Mouse (Mus musculus) myocyte (in vitro differentiated cells): ENCODE results near the gene Mettl14. TPM values are rescaled to one million over a fixed set of nuclear protein-coding genes. Genes with fewer than 3 reads are reported as not detected.
A peak's percentile ranks its signal among the peaks of the same experiment; 100 is the strongest.

ENCODE experiments used
- H3K27me3 ChIP-seq: one replicate; pipeline ENCODE4 v1.6.1; 2011; ENCODE audit not compliant: control insufficient read depth, insufficient read depth, insufficient read length
- H3K36me3 ChIP-seq: one replicate; pipeline ENCODE4 v1.6.1; 2011; ENCODE audit not compliant: control insufficient read depth, insufficient read depth
- H3K4me2 ChIP-seq: one replicate; pipeline ENCODE4 v1.6.1; 2011; ENCODE audit warnings: low read depth, control low read depth
- H3K4me3 ChIP-seq: one replicate; pipeline ENCODE4 v1.5.1; 2011; ENCODE audit warnings: mild to moderate bottlenecking, control low read depth, moderate library complexity
- H3K79me2 ChIP-seq: one replicate; pipeline ENCODE4 v1.6.1; 2011; ENCODE audit not compliant: control insufficient read depth, insufficient read depth
- H3ac ChIP-seq: one replicate; pipeline ENCODE4 v1.6.1; 2011; ENCODE audit not compliant: control insufficient read depth, insufficient read length
- CEBPB ChIP-seq: IDR thresholded peaks from 2 replicates; pipeline ENCODE4 v1.6.1; 2011; ENCODE audit warnings: mild to moderate bottlenecking, moderate library complexity; ENCODE audit not compliant: poor library complexity, insufficient read depth, severe bottlenecking
- E2F4 ChIP-seq: IDR thresholded peaks from one replicate; pipeline ENCODE4 v1.6.1; 2011; ENCODE audit warnings: mild to moderate bottlenecking, control low read depth, moderate library complexity; ENCODE audit not compliant: insufficient read depth
- MAX ChIP-seq: IDR thresholded peaks from one replicate; pipeline ENCODE4 v1.6.1; 2011; ENCODE audit warnings: low read depth, mild to moderate bottlenecking, control low read depth
- MYOD1 ChIP-seq, 3 experiments: IDR thresholded peaks; one replicate each; pipeline ENCODE4 v1.6.1; 2011; ENCODE audit warnings: control low read depth in 2 of 3, low read depth in 2 of 3, mild to moderate bottlenecking in 2 of 3, moderate library complexity in 1 of 3; ENCODE audit not compliant: insufficient read length in 2 of 3, control insufficient read depth in 1 of 3
- MYOG ChIP-seq, 3 experiments: IDR thresholded peaks; one replicate each; pipeline ENCODE4 v1.6.1; 2011; ENCODE audit warnings: control low read depth in 2 of 3, low read depth in 2 of 3, mild to moderate bottlenecking in 2 of 3; ENCODE audit not compliant: insufficient read length in 2 of 3, control insufficient read depth in 1 of 3, insufficient read depth in 1 of 3
- POLR2A ChIP-seq: IDR thresholded peaks from one replicate; pipeline ENCODE4 v1.6.1; 2011; ENCODE audit warnings: low read depth, mild to moderate bottlenecking, control low read depth, moderate library complexity; ENCODE audit not compliant: insufficient read length
- POLR2AphosphoS2 ChIP-seq: IDR thresholded peaks from one replicate; pipeline ENCODE4 v1.6.1; 2011; ENCODE audit warnings: low read depth, control low read depth; ENCODE audit not compliant: insufficient read length
- REST ChIP-seq: IDR thresholded peaks from one replicate; pipeline ENCODE4 v1.6.1; 2011; ENCODE audit warnings: mild to moderate bottlenecking, control low read depth, moderate library complexity; ENCODE audit not compliant: insufficient read depth, insufficient read length
- SRF ChIP-seq: IDR thresholded peaks from one replicate; pipeline ENCODE4 v1.6.1; 2011; ENCODE audit warnings: low read depth; ENCODE audit not compliant: control insufficient read depth, insufficient read length
- TCF12 ChIP-seq: IDR thresholded peaks from one replicate; pipeline ENCODE4 v1.6.1; 2011; ENCODE audit warnings: mild to moderate bottlenecking, control low read depth; ENCODE audit not compliant: poor library complexity, insufficient read depth, severe bottlenecking
- TCF3 ChIP-seq: IDR thresholded peaks from one replicate; pipeline ENCODE4 v1.6.1; 2011; ENCODE audit warnings: low read depth, control low read depth; ENCODE audit not compliant: insufficient read length
- USF1 ChIP-seq: IDR thresholded peaks from one replicate; pipeline ENCODE4 v1.6.1; 2011; ENCODE audit warnings: low read depth, mild to moderate bottlenecking, control low read depth, moderate library complexity
- polyA plus RNA-seq: library from polyadenylated mRNA; unstranded; fragments of >200 nt; fragmentation: generic; extraction: Trizol; gene quantifications from one replicate; pipeline ENCODE4 v1.2.1, GENCODE M21; 2012; ENCODE audit warnings: missing spikeins

Gene Mettl14
- polyA plus RNA-seq, 1 experiment, result 5.2 TPM

DNA sequence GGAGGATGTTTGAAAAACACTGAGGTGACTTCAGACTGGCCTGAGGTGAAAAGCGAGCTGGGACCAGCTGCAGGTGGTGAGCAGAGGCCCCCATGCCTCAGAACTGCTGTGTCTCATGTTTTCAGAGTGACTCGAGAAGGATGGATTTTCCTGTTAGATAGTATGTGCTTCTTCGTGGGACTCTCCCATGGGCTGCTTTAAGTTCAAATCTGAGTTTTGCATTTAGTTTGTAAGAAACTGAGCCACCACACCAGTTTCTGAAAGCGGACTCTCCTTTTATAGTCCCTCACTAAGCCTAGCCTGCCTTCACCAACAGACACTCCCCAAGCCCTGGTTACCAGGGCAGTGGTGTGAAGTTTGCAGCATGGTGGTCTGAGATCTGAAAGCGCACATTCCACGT lies 48.1 kb downstream of the Mettl14 start:
- Histone ChIP-seq H3K4me2 (peak overlapping the region; percentile 67), H3ac (no peak overlapping the region), H3K79me2 (peaks cover 3% of the 10 kb centered on the region), H3K27me3 (no peaks in the 10 kb centered on the region), H3K36me3 (no peaks in the 10 kb centered on the region), H3K4me3 (no peak overlapping the region)
- TF ChIP-seq REST, result no peak
- TF ChIP-seq TCF12, result no peak
- TF ChIP-seq POLR2A, result no peak
- no peak for TF ChIP-seq USF1
- no peak for TF ChIP-seq SRF
- TF ChIP-seq TCF3, result no peak
- no peak for TF ChIP-seq MAX
- TF ChIP-seq CEBPB, result no peak
- no peak for TF ChIP-seq POLR2AphosphoS2
- no peak for TF ChIP-seq E2F4
- TF ChIP-seq MYOD1 (IDR thresholded peaks at IDR 0.05; ENCODE audit: control insufficient read depth in 1 of 3, insufficient read length in 2 of 3, low read depth in 2 of 3), result no peak
- TF ChIP-seq MYOG (IDR thresholded peaks at IDR 0.05; ENCODE audit: control insufficient read depth in 1 of 3, insufficient read depth in 1 of 3, insufficient read length in 2 of 3, low read depth in 2 of 3), result no peak

- no peaks in the 10 kb centered on the region for H3K27me3 ChIP-seq
- no peak overlapping the region for H3K4me3 ChIP-seq
- H3K4me2 ChIP-seq, result no peak overlapping the region
- TF ChIP-seq CEBPB (no peak), POLR2AphosphoS2 (no peak), USF1 (no peak), MYOG (IDR thresholded peaks at IDR 0.05; ENCODE audit: control insufficient read depth in 1 of 3, insufficient read depth in 1 of 3, insufficient read length in 2 of 3, low read depth in 2 of 3) (no peak), E2F4 (no peak), REST (no peak), TCF3 (no peak), TCF12 (no peak), POLR2A (no peak), SRF (no peak), MAX (no peak)
- H3ac ChIP-seq, result no peak overlapping the region
- H3K36me3 ChIP-seq, result no peaks in the 10 kb centered on the region
- H3K79me2 ChIP-seq, result peaks cover 3% of the 10 kb centered on the region
Measured at GRCm38 (mm10) chr3:123336951-123337350, 49.0 kb downstream of the Mettl14 start.

GRCm38 (mm10) chr3:123336455-123336854 lies 49.5 kb downstream of the Mettl14 start:
- H3K4me3 ChIP-seq, result no peak overlapping the region

DNA sequence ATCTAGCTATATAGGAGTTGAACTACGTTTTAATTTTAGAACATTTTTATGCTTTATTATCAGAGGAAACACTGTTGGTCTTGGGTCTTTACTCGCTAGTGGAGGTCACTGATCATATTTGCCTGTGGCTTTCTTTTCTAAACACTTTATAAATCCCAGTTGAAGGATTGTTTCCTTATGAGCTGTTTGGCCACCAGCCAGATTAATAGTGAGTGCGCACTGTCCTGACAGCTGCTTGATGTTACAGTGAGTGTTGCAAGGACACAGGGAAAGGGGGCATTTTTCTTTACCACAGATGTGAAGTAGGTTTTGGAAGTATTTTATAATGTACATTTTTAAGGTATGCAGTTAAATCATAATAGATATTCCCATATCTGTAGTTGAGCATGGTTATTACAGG lies 50.4 kb downstream of the Mettl14 start:
- Histone ChIP-seq H3ac (no peak overlapping the region), H3K79me2 (peaks cover 3% of the 10 kb centered on the region), H3K4me2 (peak overlapping the region; percentile 92), H3K27me3 (no peaks in the 10 kb centered on the region), H3K36me3 (no peaks in the 10 kb centered on the region), H3K4me3 (no peak overlapping the region)
- TF ChIP-seq TCF3 (no peak), MYOD1 (IDR thresholded peaks at IDR 0.05; ENCODE audit: control insufficient read depth in 1 of 3, insufficient read length in 2 of 3, low read depth in 2 of 3) (no peak), CEBPB (peak; percentile 50; the same call in 1 of the 2 replicates)

More at GRCm38 (mm10) chr3:123336455-123336854, 49.5 kb downstream of the Mettl14 start:
- Histone ChIP-seq H3K27me3 (no peaks in the 10 kb centered on the region), H3K36me3 (no peaks in the 10 kb centered on the region), H3K4me2 (no peak overlapping the region), H3ac (no peak overlapping the region), H3K79me2 (peaks cover 3% of the 10 kb centered on the region)
- no peak for TF ChIP-seq CEBPB
- no peak for TF ChIP-seq REST

GRCm38 (mm10) chr3:123334947-123335346 lies 51.0 kb downstream of the Mettl14 start:
- peak overlapping the region; percentile 92 for H3K4me2 ChIP-seq
- H3K27me3 ChIP-seq, result no peaks in the 10 kb centered on the region
- H3K79me2 ChIP-seq, result peaks cover 3% of the 10 kb centered on the region
- H3K4me3 ChIP-seq, result no peak overlapping the region
- H3K36me3 ChIP-seq, result no peaks in the 10 kb centered on the region
- no peak for TF ChIP-seq MYOD1 (IDR thresholded peaks at IDR 0.05; ENCODE audit: control insufficient read depth in 1 of 3, insufficient read length in 2 of 3, low read depth in 2 of 3)
- no peak for TF ChIP-seq TCF3
- TF ChIP-seq E2F4, result no peak
- TF ChIP-seq SRF, result no peak
- no peak for TF ChIP-seq USF1
- no peak for TF ChIP-seq POLR2A
- TF ChIP-seq MAX, result no peak
- no peak for TF ChIP-seq CEBPB
- TF ChIP-seq MYOG (IDR thresholded peaks at IDR 0.05; ENCODE audit: control insufficient read depth in 1 of 3, insufficient read depth in 1 of 3, insufficient read length in 2 of 3, low read depth in 2 of 3), result no peak
- no peak for TF ChIP-seq TCF12
- TF ChIP-seq POLR2AphosphoS2, result no peak
- no peak overlapping the region for H3ac ChIP-seq

DNA sequence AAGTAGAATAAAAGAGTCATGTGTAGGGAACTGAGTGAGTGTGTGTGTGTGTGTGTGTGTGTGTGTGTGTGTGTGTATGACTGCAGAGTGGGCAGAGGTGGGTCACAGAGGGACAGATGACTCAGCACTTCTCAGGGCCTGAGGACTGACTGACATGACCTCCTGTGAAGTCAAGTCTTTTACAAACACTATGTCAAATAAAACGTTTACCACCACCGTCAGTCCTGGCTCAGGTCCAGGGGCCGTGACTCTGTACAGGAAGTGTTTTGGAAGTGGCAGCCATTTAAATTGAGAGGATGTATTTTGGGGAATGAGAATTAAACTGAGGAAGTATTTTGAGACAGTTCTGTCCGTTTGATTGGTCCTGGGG lies 52.9 kb downstream of the Mettl14 start:
- TF ChIP-seq REST (no peak), MAX (no peak), POLR2A (no peak), POLR2AphosphoS2 (no peak), MYOD1 (IDR thresholded peaks at IDR 0.05; ENCODE audit: control insufficient read depth in 1 of 3, insufficient read length in 2 of 3, low read depth in 2 of 3) (no peak), MYOG (IDR thresholded peaks at IDR 0.05; ENCODE audit: control insufficient read depth in 1 of 3, insufficient read depth in 1 of 3, insufficient read length in 2 of 3, low read depth in 2 of 3) (no peak), TCF12 (no peak), TCF3 (no peak), USF1 (no peak), CEBPB (no peak), E2F4 (no peak), SRF (no peak)
- Histone ChIP-seq H3K27me3 (no peaks in the 10 kb centered on the region), H3K36me3 (no peaks in the 10 kb centered on the region), H3ac (no peak overlapping the region), H3K4me3 (no peak overlapping the region), H3K4me2 (no peak overlapping the region), H3K79me2 (peaks cover 3% of the 10 kb centered on the region)
